Mouse (Mus musculus) heart, postnatal 0 days (tissue): Measurements from ENCODE around the gene Vangl1.

Experiments used
- CTCF ChIP-seq: IDR thresholded peaks from 2 replicates; pipeline ENCODE4 v1.5.1; 2016; ENCODE audit warnings: antibody characterized with exemption, control low read depth, low read depth
- EP300 ChIP-seq: IDR thresholded peaks from 2 replicates; pipeline ENCODE4 v1.6.1; 2016; ENCODE audit warnings: antibody characterized with exemption, low read depth

DNA sequence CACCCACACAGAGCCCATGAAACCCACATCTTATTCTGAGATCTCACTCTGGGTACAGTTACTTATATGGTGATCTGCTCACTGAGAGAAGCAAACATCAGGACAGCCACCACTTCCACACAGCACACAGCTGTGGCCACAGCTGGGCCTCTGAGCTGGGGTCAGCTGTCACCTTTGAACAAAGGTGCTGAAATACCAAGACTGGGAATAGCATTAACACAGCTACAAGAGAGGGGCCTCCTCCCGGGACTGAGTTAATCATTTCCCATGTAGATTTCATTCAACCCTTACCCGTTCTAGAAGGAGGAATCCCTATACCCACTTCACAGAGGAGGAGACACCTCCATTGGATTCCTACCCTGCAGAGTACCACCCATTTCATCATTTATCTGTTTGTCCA is 8.7 kb downstream of the Vangl1 start:
- TF ChIP-seq CTCF (no peak), EP300 (no peak)
